Mouse (Mus musculus): ENCODE results near the gene Pdhb.

The Pdhb gene

GRCm38 (mm10) chr14:8172507-8173410 is at the start of gene Pdhb:
Pdhb (minus strand) TSS chr14:8173025.
- in situ Hi-C loops (cut with MboI, MseI) = loop anchor here (5.0 kb wide), 2 partner anchors 35 to 185 kb away; no protein-coding TSS in a partner anchor

- in situ Hi-C loops (cut with MboI, MseI) = no loop called here
Observed at GRCm38 (mm10) chr14:8222561-8222960, 49.7 kb upstream of the Pdhb start.

- in situ Hi-C loops (cut with MboI, MseI) = no loop called here
Observed at GRCm38 (mm10) chr14:8220912-8221311, 48.1 kb upstream of the Pdhb start.

- in situ Hi-C loops (cut with MboI, MseI) = no loop called here
Observed at GRCm38 (mm10) chr14:8220306-8220705, 47.5 kb upstream of the Pdhb start.

- in situ Hi-C loops (cut with MboI, MseI) = no loop called here
Observed at GRCm38 (mm10) chr14:8219876-8220275, 47.1 kb upstream of the Pdhb start.

- in situ Hi-C loops (cut with MboI, MseI) = no loop called here
Observed at GRCm38 (mm10) chr14:8218730-8219380, 46.0 kb upstream of the Pdhb start.

GRCm38 (mm10) chr14:8218238-8218637 is 45.4 kb upstream of the Pdhb start:
- in situ Hi-C loops (cut with MboI, MseI) = no loop called here

GRCm38 (mm10) chr14:8216100-8216499 is 43.3 kb upstream of the Pdhb start:
- in situ Hi-C loops (cut with MboI, MseI) = no loop called here

- in situ Hi-C loops (cut with MboI, MseI) = no loop called here
Observed at GRCm38 (mm10) chr14:8215208-8215778, 42.5 kb upstream of the Pdhb start.

GRCm38 (mm10) chr14:8214299-8215207 is 41.7 kb upstream of the Pdhb start:
- in situ Hi-C loops (cut with MboI, MseI) = no loop called here

GRCm38 (mm10) chr14:8213803-8214224 is 41.0 kb upstream of the Pdhb start, which contains the start of gene Kctd6:
Kctd6 (plus strand) TSS chr14:8214140.
- in situ Hi-C loops (cut with MboI, MseI) = no loop called here

GRCm38 (mm10) chr14:8212996-8213395 is 40.2 kb upstream of the Pdhb start:
- in situ Hi-C loops (cut with MboI, MseI) = no loop called here

GRCm38 (mm10) chr14:8209896-8210295 is 37.1 kb upstream of the Pdhb start:
- in situ Hi-C loops (cut with MboI, MseI) = loop anchor here (5.0 kb wide), 1 partner anchor 38 kb away; the partner anchor contains the start of gene Pdhb

GRCm38 (mm10) chr14:8208876-8209275 is 36.1 kb upstream of the Pdhb start:
- in situ Hi-C loops (cut with MboI, MseI) = loop anchor here (5.0 kb wide), 1 partner anchor 37 kb away; the partner anchor contains the start of gene Pdhb

GRCm38 (mm10) chr14:8207543-8207942 is 34.7 kb upstream of the Pdhb start:
- in situ Hi-C loops (cut with MboI, MseI) = loop anchor here (5.0 kb wide), 1 partner anchor 35 kb away; the partner anchor contains the start of gene Pdhb

- in situ Hi-C loops (cut with MboI, MseI) = loop anchor here (5.0 kb wide), 1 partner anchor 35 kb away; the partner anchor contains the start of gene Pdhb
Observed at GRCm38 (mm10) chr14:8207105-8207504, 34.3 kb upstream of the Pdhb start.

GRCm38 (mm10) chr14:8206179-8206910 is 33.5 kb upstream of the Pdhb start:
- in situ Hi-C loops (cut with MboI, MseI) = loop anchor here (5.0 kb wide), 1 partner anchor 34 kb away; the partner anchor contains the start of gene Pdhb

GRCm38 (mm10) chr14:8201715-8202114 is 28.9 kb upstream of the Pdhb start:
- in situ Hi-C loops (cut with MboI, MseI) = no loop called here

- in situ Hi-C loops (cut with MboI, MseI) = no loop called here
Observed at GRCm38 (mm10) chr14:8200769-8201168, 27.9 kb upstream of the Pdhb start.

GRCm38 (mm10) chr14:8192727-8193126 is 19.9 kb upstream of the Pdhb start:
- in situ Hi-C loops (cut with MboI, MseI) = no loop called here

All from T-helper 1 cell (primary cell).